Mouse (Mus musculus) forebrain, postnatal 0 days (tissue): ENCODE results near the gene Mapkapk3. TPM values are rescaled to one million over a fixed set of nuclear protein-coding genes. Genes with fewer than 3 reads are reported as not detected.

Experiments used
- ATAC-seq: fragments of 200-750 bp; cut with Nextera tagmentation; 2 replicates; pipeline ENCODE4 v1.8.0; 2017; ENCODE audit warnings: mild to moderate bottlenecking, moderate library complexity
- DNase-seq: peaks from one replicate; pipeline ENCODE4 v3.0.0-alpha.2; 2015
- H3K27ac ChIP-seq: fragments of 300-500 bp; sonication (generic); 2 replicates; pipeline ENCODE4 v1.5.1; 2014; ENCODE audit warnings: low read depth, mild to moderate bottlenecking, antibody characterized with exemption, low read length, moderate library complexity, mixed read lengths
- H3K27me3 ChIP-seq: fragments of 300-500 bp; sonication (generic); 2 replicates; pipeline ENCODE4 v1.6.1; 2014; ENCODE audit warnings: mild to moderate bottlenecking, low read length, mixed read lengths; ENCODE audit not compliant: insufficient read depth
- H3K36me3 ChIP-seq: fragments of 300-500 bp; sonication (generic); 2 replicates; pipeline ENCODE4 v1.6.1; 2014; ENCODE audit warnings: mild to moderate bottlenecking, moderate library complexity; ENCODE audit not compliant: insufficient read depth
- H3K4me1 ChIP-seq: fragments of 300-500 bp; sonication (generic); 2 replicates; pipeline ENCODE4 v1.6.1; 2014; ENCODE audit warnings: antibody characterized with exemption; ENCODE audit not compliant: insufficient read depth
- H3K4me2 ChIP-seq: fragments of 300-500 bp; sonication (generic); 2 replicates; pipeline ENCODE4 v1.6.1; 2014; ENCODE audit warnings: low read depth, mild to moderate bottlenecking, moderate library complexity
- H3K4me3 ChIP-seq: fragments of 300-500 bp; sonication (generic); 2 replicates; pipeline ENCODE4 v1.5.1; 2014; ENCODE audit warnings: low read depth, low read length, mixed read lengths
- H3K9ac ChIP-seq: fragments of 300-500 bp; sonication (generic); 2 replicates; pipeline ENCODE4 v1.6.1; 2014; ENCODE audit warnings: mild to moderate bottlenecking
- H3K9me3 ChIP-seq: fragments of 300-500 bp; sonication (generic); 2 replicates; pipeline ENCODE4 v1.6.1; 2016; ENCODE audit warnings: low read length
- CTCF ChIP-seq: sonication (generic); IDR thresholded peaks from 2 replicates; pipeline ENCODE4 v1.5.1; 2016; ENCODE audit warnings: antibody characterized with exemption, control low read depth, low read depth
- WGBS: fragments of 180-500 bp; shearing (Covaris S2); extraction: QIAGEN DNeasy Blood & Tissue Kit; methylation state at CpG from one replicate; pipeline ENCODE4 v1.1.7; 2014; 5-methylcytosine and 5-hydroxymethylcytosine counted together
- polyA plus RNA-seq: library from polyadenylated mRNA; unstranded; fragments of >200 nt; fragmentation: Nextera tagmentation; extraction: Ambion mirVana; gene quantifications from 2 replicates; pipeline ENCODE4 v1.2.1, GENCODE M21; 2015
- total RNA-seq: library from RNA; depleted of rRNA; stranded (reverse); fragments of >200 nt; gene quantifications from 2 replicates; pipeline ENCODE4 v1.2.3, GENCODE M21; 2014

The Mapkapk3 gene
- total and polyA plus RNA-seq, 2 experiments from 2014 or later, result 1.5 to 1.6 TPM

- Histone ChIP-seq H3K4me2 (no peak overlapping the region), H3K4me3 (no peak overlapping the region), H3K9ac (no peak overlapping the region), H3K27ac (no peak overlapping the region), H3K4me1 (no peaks in the 10 kb centered on the region), H3K27me3 (no peaks in the 10 kb centered on the region), H3K9me3 (no peaks in the 10 kb centered on the region), H3K36me3 (no peaks in the 10 kb centered on the region)
- TF ChIP-seq CTCF, result no peak
- 81% methylated on average over 2 of the region's 2 CpGs for WGBS
- ATAC-seq (no peak), DNase-seq (no peak)
Observed at GRCm38 (mm10) chr9:107315791-107316190, 26.1 kb upstream of the Mapkapk3 start.

GRCm38 (mm10) chr9:107313926-107314325 is 24.2 kb upstream of the Mapkapk3 start:
- Histone ChIP-seq H3K27me3 (no peaks in the 10 kb centered on the region), H3K9ac (no peak overlapping the region), H3K4me2 (no peak overlapping the region), H3K4me3 (no peak overlapping the region), H3K9me3 (no peaks in the 10 kb centered on the region), H3K4me1 (no peaks in the 10 kb centered on the region), H3K36me3 (no peaks in the 10 kb centered on the region), H3K27ac (no peak overlapping the region)
- DNase-seq, result no peak
- no peak for ATAC-seq
- 87% methylated on average over 3 of the region's 3 CpGs for WGBS
- no peak for TF ChIP-seq CTCF

GRCm38 (mm10) chr9:107312811-107313584 is 23.3 kb upstream of the Mapkapk3 start:
- Histone ChIP-seq H3K27ac (no peak overlapping the region), H3K4me2 (no peak overlapping the region), H3K4me1 (no peaks in the 10 kb centered on the region), H3K9me3 (no peaks in the 10 kb centered on the region), H3K27me3 (no peaks in the 10 kb centered on the region), H3K36me3 (no peaks in the 10 kb centered on the region), H3K9ac (no peak overlapping the region), H3K4me3 (no peak overlapping the region)
- no peak for TF ChIP-seq CTCF
- ATAC-seq, result no peak
- 67% methylated on average over 10 of the region's 10 CpGs for whole genome bisulfite sequencing
- DNase-seq, result no peak

GRCm38 (mm10) chr9:107309600-107309999 is 19.9 kb upstream of the Mapkapk3 start:
- no peak for ATAC-seq
- TF ChIP-seq CTCF, result no peak
- 70% methylated on average over 5 of the region's 5 CpGs for WGBS
- Histone ChIP-seq H3K36me3 (no peaks in the 10 kb centered on the region), H3K27me3 (no peaks in the 10 kb centered on the region), H3K9ac (no peak overlapping the region), H3K4me2 (no peak overlapping the region), H3K9me3 (no peaks in the 10 kb centered on the region), H3K27ac (no peak overlapping the region), H3K4me3 (no peak overlapping the region), H3K4me1 (no peaks in the 10 kb centered on the region)
- no peak for DNase-seq

GRCm38 (mm10) chr9:107309171-107309570 is 19.5 kb upstream of the Mapkapk3 start:
- no peaks in the 10 kb centered on the region for H3K4me1 ChIP-seq
- no peak for ATAC-seq
- no peaks in the 10 kb centered on the region for H3K36me3 ChIP-seq
- DNase-seq, result no peak
- H3K27me3 ChIP-seq, result no peaks in the 10 kb centered on the region
- TF ChIP-seq CTCF, result no peak
- no peaks in the 10 kb centered on the region for H3K9me3 ChIP-seq
- H3K27ac ChIP-seq, result no peak overlapping the region
- no peak overlapping the region for H3K4me2 ChIP-seq
- WGBS, result 90% methylated on average over 9 of the region's 9 CpGs
- H3K9ac ChIP-seq, result no peak overlapping the region
- H3K4me3 ChIP-seq, result no peak overlapping the region

GRCm38 (mm10) chr9:107308346-107309000 is 18.8 kb upstream of the Mapkapk3 start:
- Histone ChIP-seq H3K4me2 (no peak overlapping the region), H3K27me3 (no peaks in the 10 kb centered on the region), H3K4me3 (no peak overlapping the region), H3K4me1 (no peaks in the 10 kb centered on the region), H3K9me3 (no peaks in the 10 kb centered on the region), H3K36me3 (no peaks in the 10 kb centered on the region), H3K9ac (no peak overlapping the region), H3K27ac (no peak overlapping the region)
- no peak for TF ChIP-seq CTCF
- ATAC-seq, result no peak
- no peak for DNase-seq
- 88% methylated on average over 9 of the region's 9 CpGs for WGBS

- no peak overlapping the region for H3K9ac ChIP-seq
- H3K27ac ChIP-seq, result no peak overlapping the region
- TF ChIP-seq CTCF, result no peak
- H3K9me3 ChIP-seq, result no peaks in the 10 kb centered on the region
- no peaks in the 10 kb centered on the region for H3K4me1 ChIP-seq
- no peak overlapping the region for H3K4me3 ChIP-seq
- H3K36me3 ChIP-seq, result no peaks in the 10 kb centered on the region
- no peak for DNase-seq
- ATAC-seq, result no peak
- H3K4me2 ChIP-seq, result no peak overlapping the region
- H3K27me3 ChIP-seq, result no peaks in the 10 kb centered on the region
- 65% methylated on average over 12 of the region's 12 CpGs for WGBS
Observed at GRCm38 (mm10) chr9:107307886-107308285, 18.2 kb upstream of the Mapkapk3 start.
